Mouse (Mus musculus) heart, embryonic 14.5 days (tissue): ENCODE data around the gene Faap24. TPM values are rescaled to one million over a fixed set of nuclear protein-coding genes. Genes with fewer than 3 reads are reported as not detected.

ENCODE experiments used
- ATAC-seq: fragments of 200-750 bp; cut with Nextera tagmentation; 2 replicates; pipeline ENCODE4 v1.8.0; 2017; ENCODE audit warnings: low read depth, moderate TSS enrichment; ENCODE audit not compliant: insufficient number of reproducible peaks, insufficient read depth, low FRiP score
- H3K27ac ChIP-seq, 2 experiments: fragments of 200-500 bp in 1 of 2; fragments of 300-500 bp in 1 of 2; sonication (generic) in 1 of 2; replicated peaks in 1 of 2; 2 replicates each; pipeline ENCODE4 v1.5.1; 2012 to 2014; ENCODE audit warnings: low read depth in 2 of 2, low read length in 2 of 2, control low read depth in 1 of 2, mild to moderate bottlenecking in 1 of 2, mixed read lengths in 1 of 2; ENCODE audit not compliant: control insufficient read depth in 1 of 2, insufficient read depth in 1 of 2
- H3K27me3 ChIP-seq: fragments of 300-500 bp; sonication (generic); 2 replicates; pipeline ENCODE4 v1.6.1; 2014; ENCODE audit warnings: mild to moderate bottlenecking, low read length, control low read depth; ENCODE audit not compliant: control insufficient read depth, insufficient read depth
- H3K36me3 ChIP-seq: fragments of 300-500 bp; sonication (generic); 2 replicates; pipeline ENCODE4 v1.6.1; 2014; ENCODE audit warnings: mild to moderate bottlenecking, control low read depth, low read length, mixed read lengths; ENCODE audit not compliant: control insufficient read depth, insufficient read depth
- H3K4me1 ChIP-seq, 2 experiments: fragments of 200-500 bp in 1 of 2; fragments of 300-500 bp in 1 of 2; sonication (generic) in 1 of 2; 2 replicates each; pipeline ENCODE4 v1.6.1; 2012 to 2014; ENCODE audit warnings: low read length in 2 of 2, control low read depth in 1 of 2, mixed read lengths in 1 of 2; ENCODE audit not compliant: control insufficient read depth in 2 of 2, insufficient read depth in 2 of 2
- H3K4me2 ChIP-seq: fragments of 300-500 bp; sonication (generic); 2 replicates; pipeline ENCODE4 v1.6.1; 2014; ENCODE audit warnings: mild to moderate bottlenecking, low read length
- H3K4me3 ChIP-seq, 2 experiments: fragments of 200-500 bp in 1 of 2; fragments of 300-500 bp in 1 of 2; sonication (generic) in 1 of 2; 2 replicates each; pipeline ENCODE4 v1.5.1; 2012 to 2014; ENCODE audit warnings: low read length in 2 of 2, mild to moderate bottlenecking in 2 of 2, control low read depth in 1 of 2, low read depth in 1 of 2, moderate library complexity in 1 of 2; ENCODE audit not compliant: control insufficient read depth in 1 of 2, insufficient read depth in 1 of 2
- H3K9ac ChIP-seq: fragments of 300-500 bp; sonication (generic); 2 replicates; pipeline ENCODE4 v1.6.1; 2014; ENCODE audit warnings: mild to moderate bottlenecking, low read length
- H3K9me3 ChIP-seq: fragments of 300-500 bp; sonication (generic); 2 replicates; pipeline ENCODE4 v1.6.1; 2016; ENCODE audit warnings: low read length, control low read depth; ENCODE audit not compliant: control insufficient read depth
- WGBS: fragments of 180-500 bp; shearing (Covaris S2); extraction: QIAGEN DNeasy Blood & Tissue Kit; methylation state at CpG from one replicate; pipeline ENCODE4 v1.1.7; 2014; 5-methylcytosine and 5-hydroxymethylcytosine counted together
- polyA plus RNA-seq: library from polyadenylated mRNA; unstranded; fragments of >200 nt; fragmentation: Nextera tagmentation; extraction: Ambion mirVana; gene quantifications from 2 replicates; pipeline ENCODE4 v1.2.1, GENCODE M21; 2014

Gene Faap24
- polyA plus RNA-seq, 1 experiment from 2014 or later: 10.1 TPM

DNA sequence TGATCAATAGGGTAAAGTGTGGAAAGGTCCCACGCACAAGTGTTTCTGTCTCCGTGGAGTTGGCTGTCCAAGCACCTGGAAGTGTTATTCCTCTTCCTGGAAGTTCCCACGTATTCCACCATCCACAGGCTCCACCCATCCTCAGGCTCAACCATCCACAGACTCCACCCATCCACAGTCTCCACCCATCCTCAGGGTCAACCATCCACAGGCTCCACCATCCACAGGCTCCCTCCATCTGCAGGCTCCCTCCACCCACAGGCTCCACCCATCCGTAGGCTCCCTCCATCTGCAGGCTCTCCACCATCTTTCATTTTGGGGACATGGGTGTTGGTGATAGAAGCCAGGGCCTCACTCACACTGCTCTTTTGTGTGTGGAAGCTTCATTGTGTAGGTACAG, 4.5 kb upstream of the Faap24 start:
- no peaks in the 10 kb centered on the region for H3K27me3 ChIP-seq
- H3K4me3 ChIP-seq: no peak overlapping the region
- ATAC-seq: no peak
- H3K4me2 ChIP-seq: no peak overlapping the region
- no peaks in the 10 kb centered on the region for H3K9me3 ChIP-seq
- H3K36me3 ChIP-seq: peaks cover 67% of the 10 kb centered on the region
- no peak overlapping the region for H3K27ac ChIP-seq
- peaks cover 2 to 10% of the 10 kb centered on the region in 2 experiments; a peak in 3 of 4 replicates for H3K4me1 ChIP-seq
- H3K9ac ChIP-seq: no peak overlapping the region
- WGBS: 78% methylated on average over 4 of the region's 4 CpGs

DNA sequence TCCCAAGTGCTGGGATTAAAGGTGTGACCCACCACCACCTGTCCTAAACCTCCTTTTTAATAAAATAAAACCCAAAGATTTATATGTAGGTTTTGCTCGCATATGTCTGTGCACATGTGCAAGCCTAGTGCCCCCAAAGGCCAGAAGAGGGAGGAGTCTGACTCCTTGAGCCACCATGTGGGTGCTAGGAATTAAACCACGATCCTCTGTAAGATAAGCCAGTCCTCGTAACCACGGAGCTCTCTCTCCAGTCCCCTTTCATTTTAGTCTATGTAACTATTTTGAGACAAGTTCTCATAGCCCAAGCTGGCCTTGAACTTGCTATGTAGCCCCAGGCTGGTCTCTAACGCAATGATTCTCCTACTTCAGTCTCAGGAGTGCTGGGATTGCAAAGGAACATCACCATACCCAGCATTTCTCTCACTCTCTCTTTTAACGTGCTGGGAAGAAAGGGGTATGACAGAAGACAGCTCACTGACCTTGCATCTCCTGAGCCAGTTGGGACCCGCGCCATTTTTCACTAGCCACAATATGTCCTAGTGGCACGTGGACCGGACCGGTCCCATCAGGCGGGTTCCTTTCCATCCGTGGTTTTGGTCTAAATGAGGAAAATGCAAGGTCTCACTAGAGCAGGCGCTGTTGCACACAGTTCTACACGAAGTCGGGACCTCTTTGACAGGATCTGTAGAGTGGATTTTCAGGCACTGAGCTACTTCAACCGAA, 741 bp downstream of the Faap24 start:
- H3K27ac ChIP-seq: no peak overlapping the region; a peak in 1 of 4 replicates
- H3K27me3 ChIP-seq: no peaks in the 10 kb centered on the region
- H3K9ac ChIP-seq: peak overlapping the region; percentile 70
- peak; percentile 5; the same call in 1 of the 2 replicates for ATAC-seq
- peak overlapping the region; percentile 79 for H3K4me2 ChIP-seq
- WGBS: 11% methylated on average over 17 of the region's 17 CpGs
- peaks cover 2 to 16% of the 10 kb centered on the region in 2 experiments; a peak in 3 of 4 replicates for H3K4me1 ChIP-seq
- H3K9me3 ChIP-seq: no peaks in the 10 kb centered on the region
- peak overlapping the region; percentile 59 to 67 for H3K4me3 ChIP-seq
- peaks cover 49% of the 10 kb centered on the region for H3K36me3 ChIP-seq

GRCm38 (mm10) chr7:35392935-35393334, 3.7 kb downstream of the Faap24 start:
- H3K4me3 ChIP-seq: no peak overlapping the region
- peaks cover 2 to 15% of the 10 kb centered on the region in 2 experiments; a peak in 3 of 4 replicates for H3K4me1 ChIP-seq
- peaks cover 29% of the 10 kb centered on the region for H3K36me3 ChIP-seq
- no peak overlapping the region for H3K27ac ChIP-seq
- H3K27me3 ChIP-seq: no peaks in the 10 kb centered on the region
- ATAC-seq: no peak
- H3K9ac ChIP-seq: no peak overlapping the region
- whole genome bisulfite sequencing: 67% methylated on average over 5 of the region's 5 CpGs
- H3K4me2 ChIP-seq: no peak overlapping the region
- no peaks in the 10 kb centered on the region for H3K9me3 ChIP-seq

- no peak overlapping the region for H3K4me2 ChIP-seq
- peaks cover 5 to 9% of the 10 kb centered on the region in 2 experiments; a peak in 2 of 4 replicates for H3K4me1 ChIP-seq
- no peak for ATAC-seq
- H3K9ac ChIP-seq: no peak overlapping the region
- no peak overlapping the region for H3K27ac ChIP-seq
- WGBS: 76% methylated on average over 6 of the region's 6 CpGs
- peaks cover 17% of the 10 kb centered on the region for H3K36me3 ChIP-seq
- no peak overlapping the region for H3K4me3 ChIP-seq
- no peaks in the 10 kb centered on the region for H3K9me3 ChIP-seq
- no peaks in the 10 kb centered on the region for H3K27me3 ChIP-seq
These were observed 7.9 kb downstream of the Faap24 start for GRCm38 (mm10) chr7:35388694-35389093.

DNA sequence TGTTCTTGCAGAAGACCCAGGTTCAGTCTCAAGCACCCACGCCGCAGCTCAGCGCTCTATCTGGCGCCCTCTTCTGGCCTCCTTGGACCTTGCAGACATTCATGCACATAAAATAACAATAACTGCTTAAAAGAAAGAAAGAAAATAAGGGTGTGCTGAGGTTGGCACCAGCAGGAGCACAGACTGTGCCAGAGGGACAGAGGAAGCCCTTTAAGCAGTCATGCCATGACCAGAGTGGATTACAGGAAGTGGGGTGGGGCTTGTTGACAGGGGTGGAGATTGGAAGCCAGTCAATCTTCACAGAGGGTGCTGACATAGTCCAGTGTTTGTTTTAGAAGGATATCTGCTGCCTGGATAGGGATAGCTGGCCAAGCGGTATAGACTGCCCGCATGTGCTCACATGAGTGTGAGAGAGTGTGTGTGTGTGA, 10.1 kb downstream of the Faap24 start:
- Histone ChIP-seq H3K36me3 (peaks cover under 1% of the 10 kb centered on the region; the same call in 1 of the 2 replicates), H3K9me3 (no peaks in the 10 kb centered on the region), H3K27me3 (no peaks in the 10 kb centered on the region), H3K4me2 (no peak overlapping the region), H3K9ac (no peak overlapping the region), H3K4me3 (no peak overlapping the region), H3K27ac (peak overlapping the region in 1 of 2 experiments; percentile 50; a peak in 2 of 4 replicates), H3K4me1 (peaks cover 5 to 9% of the 10 kb centered on the region in 2 experiments; a peak in 2 of 4 replicates)
- WGBS: 58% methylated on average over 6 of the region's 6 CpGs
- ATAC-seq: peak; percentile 73

- Histone ChIP-seq H3K36me3 (no peaks in the 10 kb centered on the region), H3K4me2 (no peak overlapping the region), H3K9ac (no peak overlapping the region), H3K4me3 (no peak overlapping the region), H3K4me1 (peaks cover 18 to 25% of the 10 kb centered on the region in 2 experiments), H3K27me3 (no peaks in the 10 kb centered on the region), H3K9me3 (no peaks in the 10 kb centered on the region), H3K27ac (no peak overlapping the region)
- ATAC-seq: no peak
- 50% methylated on average over 2 of the region's 2 CpGs for WGBS
These were observed 13.8 kb downstream of the Faap24 start for GRCm38 (mm10) chr7:35382706-35383353.

- peaks cover 13 to 21% of the 10 kb centered on the region in 2 experiments for H3K4me1 ChIP-seq
These were observed 14.8 kb downstream of the Faap24 start for GRCm38 (mm10) chr7:35381861-35382260.

More at GRCm38 (mm10) chr7:35381861-35382260, 14.8 kb downstream of the Faap24 start:
- Histone ChIP-seq H3K4me3 (no peak overlapping the region), H3K36me3 (no peaks in the 10 kb centered on the region), H3K9me3 (no peaks in the 10 kb centered on the region), H3K9ac (no peak overlapping the region), H3K4me2 (no peak overlapping the region), H3K27me3 (no peaks in the 10 kb centered on the region), H3K27ac (no peak overlapping the region)
- 46% methylated on average over 15 of the region's 16 CpGs for WGBS
- no peak for ATAC-seq
